In the genomic region with DNA sequence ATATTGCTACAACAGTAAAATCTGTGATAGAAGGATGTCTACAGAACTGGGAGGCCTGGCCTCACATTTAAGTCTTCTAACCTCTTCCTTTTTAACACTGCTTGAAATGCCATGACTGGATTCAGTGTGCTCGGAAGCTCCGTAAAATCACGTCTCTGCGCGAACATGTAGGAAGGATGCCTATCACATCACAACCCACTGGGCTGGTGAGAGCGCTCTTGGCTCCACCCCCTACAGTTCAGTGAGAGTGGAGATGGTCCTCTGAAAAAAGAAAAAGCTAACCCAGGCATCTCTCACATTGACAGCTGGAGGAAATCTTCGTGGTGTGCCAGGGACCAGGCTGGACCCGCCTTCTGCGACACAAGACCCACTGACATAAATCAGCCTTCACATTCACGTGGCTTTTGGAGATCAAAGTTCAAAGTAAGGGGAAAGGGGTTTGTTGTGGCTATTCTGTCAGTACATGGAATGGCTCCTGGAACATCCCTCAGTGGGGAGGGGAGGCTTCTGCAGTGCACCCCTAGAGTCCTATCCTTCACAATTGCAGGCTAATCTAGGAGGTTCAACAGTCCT, we compare ENCODE assay signal across 8 mouse cellular contexts.
DNase-seq lines count a peak whose midpoint lies in the region; ATAC-seq lines count a peak whose summit lies in the region.

No protein-coding gene starts in this region.

- H3K27ac ChIP-seq in lung, embryonic 15.5 days: peak overlapping the region; percentile 30
- peak overlapping the region; percentile 62 for H3K27ac ChIP-seq in brown adipose tissue, adult 24 weeks (replicated peaks; ENCODE audit: low read depth, low read length)
- H3K27ac ChIP-seq in hindbrain, embryonic 12.5 days: no peak overlapping the region
- no peak overlapping the region for H3K27ac ChIP-seq in midbrain, embryonic 13.5 days

- H3K9ac ChIP-seq in lung, embryonic 15.5 days: no peak overlapping the region
- no peak overlapping the region for H3K9ac ChIP-seq in hindbrain, embryonic 12.5 days
- H3K9ac ChIP-seq in midbrain, embryonic 13.5 days (replicated peaks): no peak overlapping the region

- no peak overlapping the region for H3K4me2 ChIP-seq in lung, embryonic 15.5 days
- H3K4me2 ChIP-seq in hindbrain, embryonic 12.5 days (replicated peaks): no peak overlapping the region
- no peak overlapping the region for H3K4me2 ChIP-seq in midbrain, embryonic 13.5 days (replicated peaks)

- no peak for DNase-seq in lung, postnatal 14 days
- peak; percentile 8 to 13 for DNase-seq in kidney, postnatal 36 days
- DNase-seq in thymus, postnatal 14 days: peak; percentile 10
- no peak for DNase-seq in cerebellum, postnatal 36 days

- no peaks in the 10 kb centered on the region for H3K9me3 ChIP-seq in lung, embryonic 15.5 days
- H3K9me3 ChIP-seq in hindbrain, embryonic 12.5 days (replicated peaks): no peaks in the 10 kb centered on the region
- no peaks in the 10 kb centered on the region for H3K9me3 ChIP-seq in midbrain, embryonic 13.5 days

- no peaks in the 10 kb centered on the region for H3K36me3 ChIP-seq in lung, embryonic 15.5 days
- H3K36me3 ChIP-seq in hindbrain, embryonic 12.5 days: no peaks in the 10 kb centered on the region
- H3K36me3 ChIP-seq in midbrain, embryonic 13.5 days: no peaks in the 10 kb centered on the region

- no peak; the same call in 1 of the 2 replicates for ATAC-seq in lung, embryonic 15.5 days (ENCODE audit: borderline replicate concordance, extremely low read depth, low FRiP score, low TSS enrichment)
- no peak for ATAC-seq in hindbrain, embryonic 12.5 days (ENCODE audit: low FRiP score)
- no peak for ATAC-seq in midbrain, embryonic 13.5 days

- WGBS in lung, embryonic 15.5 days: 66% methylated on average over 10 of the region's 10 CpGs
- WGBS in hindbrain, embryonic 12.5 days: 88% methylated on average over 10 of the region's 10 CpGs
- 92% methylated on average over 10 of the region's 10 CpGs for WGBS in midbrain, embryonic 13.5 days

- no peak overlapping the region for H3K4me3 ChIP-seq in lung, embryonic 15.5 days
- no peak overlapping the region for H3K4me3 ChIP-seq in brown adipose tissue, adult 24 weeks (ENCODE audit: insufficient read depth, low read depth, low read length)
- no peak overlapping the region for H3K4me3 ChIP-seq in hindbrain, embryonic 12.5 days
- no peak overlapping the region for H3K4me3 ChIP-seq in midbrain, embryonic 13.5 days (replicated peaks)

- peaks cover 6% of the 10 kb centered on the region; the same call in 1 of the 2 replicates for H3K4me1 ChIP-seq in lung, embryonic 15.5 days
- H3K4me1 ChIP-seq in brown adipose tissue, adult 24 weeks (ENCODE audit: control insufficient read depth, insufficient read depth, insufficient read length, low read length): no peaks in the 10 kb centered on the region
- H3K4me1 ChIP-seq in hindbrain, embryonic 12.5 days: no peaks in the 10 kb centered on the region
- H3K4me1 ChIP-seq in midbrain, embryonic 13.5 days (replicated peaks): no peaks in the 10 kb centered on the region

- H3K27me3 ChIP-seq in lung, embryonic 15.5 days: no peaks in the 10 kb centered on the region
- H3K27me3 ChIP-seq in hindbrain, embryonic 12.5 days: no peaks in the 10 kb centered on the region
- no peaks in the 10 kb centered on the region for H3K27me3 ChIP-seq in midbrain, embryonic 13.5 days

Comparison
In these comparisons a context has a peak if more than half of its experiments do, and no peak if none do; other contexts are left out.
1. H3K27ac ChIP-seq: peak in lung, embryonic 15.5 days (single experiment) and brown adipose tissue, adult 24 weeks (single experiment); none in hindbrain, embryonic 12.5 days (single experiment) and midbrain, embryonic 13.5 days (single experiment).
2. DNase-seq: peak in kidney, postnatal 36 days (2 of 2) and thymus, postnatal 14 days (single experiment); none in lung, postnatal 14 days (single experiment) and cerebellum, postnatal 36 days (0 of 2).